9 mouse cellular contexts compared by ENCODE assay signal in the genomic region with DNA sequence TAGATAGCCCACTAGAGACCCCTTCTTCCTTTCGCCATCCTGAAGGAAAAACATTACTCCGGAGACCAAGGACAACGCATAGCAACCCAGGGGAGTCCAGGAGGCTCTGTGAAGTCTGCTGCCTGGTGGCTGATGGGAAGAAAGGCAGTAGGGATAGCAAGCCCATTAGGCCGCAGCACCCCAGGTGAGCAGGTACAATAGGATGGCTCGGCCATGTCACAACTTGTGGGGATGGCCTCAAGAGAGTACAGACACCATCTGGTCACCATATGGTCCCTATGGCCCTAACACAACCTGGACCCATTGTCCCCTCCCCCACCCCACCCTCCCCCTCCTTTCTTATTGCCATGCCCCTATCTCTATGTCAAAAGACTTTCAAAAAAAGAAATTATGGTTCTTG. TPM values are rescaled to one million over a fixed set of nuclear protein-coding genes. Genes with fewer than 3 reads are reported as not detected.
DNase-seq lines count a peak whose midpoint lies in the region; ATAC-seq and TF ChIP-seq lines count a peak whose summit lies in the region.
"Had no signal": no experiment of that assay in that cellular context is flagged by ENCODE, and none has a peak within 500 bp of the region (broad histone marks: within the 10 kb centered on the region; RNA-seq: fewer than 3 reads in every experiment).

No protein-coding gene starts in this region.

- H3K4me2 ChIP-seq in hindbrain, embryonic 13.5 days = peak overlapping the region; percentile 37
- no peak overlapping the region for H3K4me2 ChIP-seq in midbrain, postnatal 0 days (ENCODE audit: low read depth, low read length, poor library complexity, severe bottlenecking)

- TF ChIP-seq CTCF in layer of hippocampus, adult 2 months (conservative IDR thresholded peaks at IDR 0.05) = no peak
- no peak for TF ChIP-seq CTCF in midbrain, postnatal 0 days (IDR thresholded peaks at IDR 0.05)

- H3K27me3 ChIP-seq in hindbrain, embryonic 13.5 days = no peaks in the 10 kb centered on the region
- H3K27me3 ChIP-seq in midbrain, postnatal 0 days (ENCODE audit: insufficient read depth, low read length) = no peaks in the 10 kb centered on the region

- peaks cover 52% of the 10 kb centered on the region for H3K4me1 ChIP-seq in hindbrain, embryonic 13.5 days (replicated peaks)
- peaks cover 12% of the 10 kb centered on the region for H3K4me1 ChIP-seq in midbrain, postnatal 0 days (ENCODE audit: insufficient read depth, low read length)

- peaks cover 45% of the 10 kb centered on the region for H3K36me3 ChIP-seq in hindbrain, embryonic 13.5 days
- peaks cover 38% of the 10 kb centered on the region for H3K36me3 ChIP-seq in midbrain, postnatal 0 days (ENCODE audit: insufficient read depth, low read length)

- peak overlapping the region; percentile 65; the same call in 1 of the 2 replicates for H3K9ac ChIP-seq in hindbrain, embryonic 13.5 days
- no peak overlapping the region for H3K9ac ChIP-seq in midbrain, postnatal 0 days (replicated peaks; ENCODE audit: low read length, poor library complexity, severe bottlenecking)

- peak overlapping the region; percentile 41 for H3K4me3 ChIP-seq in layer of hippocampus, adult 2 months
- no peak overlapping the region; the same call in 1 of the 2 replicates for H3K4me3 ChIP-seq in hindbrain, embryonic 13.5 days
- no peak overlapping the region for H3K4me3 ChIP-seq in midbrain, postnatal 0 days (ENCODE audit: low read depth, low read length)
- H3K4me3 ChIP-seq: erythroblast, embryonic 14.5 days had no signal

- no peak for DNase-seq in layer of hippocampus, adult 2 months (ENCODE audit: low spot score in 2 of 2)
- no peak for DNase-seq in layer of hippocampus, adult 11-12 months (ENCODE audit: low spot score)
- DNase-seq in cerebellum, postnatal 25 days = peak; percentile 79 to 80
- DNase-seq in midbrain, postnatal 0 days (ENCODE audit: low spot score) = peak; percentile 5
- DNase-seq in adrenal gland, adult 8-10 months = no peak
- no peak for DNase-seq in adrenal gland, postnatal 25 days
- no peak for DNase-seq in left cerebral cortex, adult 9 months (ENCODE audit: low spot score in 2 of 2)

- no peak for ATAC-seq in hindbrain, embryonic 13.5 days (ENCODE audit: low FRiP score)
- ATAC-seq in midbrain, postnatal 0 days (ENCODE audit: low FRiP score) = no peak

- WGBS in hindbrain, embryonic 13.5 days = 48% methylated on average over 5 of the region's 5 CpGs
- WGBS in midbrain, postnatal 0 days = 71% methylated on average over 5 of the region's 5 CpGs

- H3K9me3 ChIP-seq in hindbrain, embryonic 13.5 days = no peaks in the 10 kb centered on the region
- no peaks in the 10 kb centered on the region for H3K9me3 ChIP-seq in midbrain, postnatal 0 days (ENCODE audit: low read length)

- peak overlapping the region; percentile 96 for H3K27ac ChIP-seq in layer of hippocampus, adult 2 months
- peak overlapping the region; percentile 90 for H3K27ac ChIP-seq in hindbrain, embryonic 13.5 days
- no peak overlapping the region for H3K27ac ChIP-seq in midbrain, postnatal 0 days (ENCODE audit: low read depth, low read length)

RNA-seq across cellular contexts. Expression of a gene that starts 4.9 kb away (rescaled TPM):
- total RNA-seq in layer of hippocampus, adult 2 months (2021) = 10 to 100 TPM; 32.8 to 34.4 TPM
- 14.3 and 16.0 TPM in 2 replicates for polyA plus RNA-seq in hindbrain, embryonic 13.5 days (2015; fragmentation: Nextera tagmentation; extraction: Ambion mirVana)
- total RNA-seq in midbrain, postnatal 0 days (2014; rRNA removed) = 11.7 and 27.5 TPM in 2 replicates
- polyA plus RNA-seq in midbrain, postnatal 0 days (2015; fragmentation: Nextera tagmentation; extraction: Ambion mirVana) = 6.8 and 7.6 TPM in 2 replicates
- total RNA-seq in adrenal gland, adult 8-10 months (2022) = 10 to 100 TPM; 74.0 to 91.9 (median 85.8) TPM
- total RNA-seq in adrenal gland, postnatal 25 days (2021) = 89.6 and 114 TPM in 2 replicates

RNA-seq across cellular contexts. Expression of a gene that starts 8.6 kb away (rescaled TPM):
- total RNA-seq in layer of hippocampus, adult 2 months (2021) = under 1 TPM; 0.15 to 0.34 TPM
- polyA plus RNA-seq in hindbrain, embryonic 13.5 days (2015; fragmentation: Nextera tagmentation; extraction: Ambion mirVana) = 0.12 and 0.21 TPM in 2 replicates
- total RNA-seq in midbrain, postnatal 0 days (2014; rRNA removed) = 0.22 and 0.24 TPM in 2 replicates
- polyA plus RNA-seq in midbrain, postnatal 0 days (2015; fragmentation: Nextera tagmentation; extraction: Ambion mirVana) = 0.10 and 0.20 TPM in 2 replicates
- under 1 TPM in 3 of 4 experiments, not detected in 1; 0.15 to 0.19 (median 0.17) TPM for total RNA-seq in adrenal gland, adult 8-10 months (2022)
- 0.36 TPM in 1 of 2 replicates, not detected in the other for total RNA-seq in adrenal gland, postnatal 25 days (2021)
- polyA plus RNA-seq: erythroblast, embryonic 14.5 days had no signal

RNA-seq across cellular contexts. Expression of a gene that starts 11.9 kb away (rescaled TPM):
- total RNA-seq in layer of hippocampus, adult 2 months (2021) = 100 to 1,000 TPM; 160 to 176 TPM
- 339 and 341 TPM in 2 replicates for polyA plus RNA-seq in hindbrain, embryonic 13.5 days (2015; fragmentation: Nextera tagmentation; extraction: Ambion mirVana)
- 76.1 and 88.4 TPM in 2 replicates for total RNA-seq in midbrain, postnatal 0 days (2014; rRNA removed)
- polyA plus RNA-seq in midbrain, postnatal 0 days (2015; fragmentation: Nextera tagmentation; extraction: Ambion mirVana) = 280 and 290 TPM in 2 replicates
- total RNA-seq in adrenal gland, adult 8-10 months (2022) = 100 to 1,000 TPM; 151 to 166 (median 154) TPM
- total RNA-seq in adrenal gland, postnatal 25 days (2021) = 150 and 151 TPM in 2 replicates

RNA-seq across cellular contexts. Expression of a gene that starts 12.0 kb away (rescaled TPM):
- total RNA-seq in layer of hippocampus, adult 2 months (2021) = 10 to 100 TPM; 33.5 to 36.1 TPM
- 37.4 and 38.3 TPM in 2 replicates for polyA plus RNA-seq in hindbrain, embryonic 13.5 days (2015; fragmentation: Nextera tagmentation; extraction: Ambion mirVana)
- total RNA-seq in midbrain, postnatal 0 days (2014; rRNA removed) = 34.5 and 46.9 TPM in 2 replicates
- polyA plus RNA-seq in midbrain, postnatal 0 days (2015; fragmentation: Nextera tagmentation; extraction: Ambion mirVana) = 27.5 and 27.9 TPM in 2 replicates
- total RNA-seq in adrenal gland, adult 8-10 months (2022) = 10 to 100 TPM; 42.3 to 82.3 (median 59.1) TPM
- 52.5 and 72.1 TPM in 2 replicates for total RNA-seq in adrenal gland, postnatal 25 days (2021)

RNA-seq across cellular contexts. Expression of a gene that starts 33.8 kb away (rescaled TPM):
- not detected for total RNA-seq in layer of hippocampus, adult 2 months (2021)
- polyA plus RNA-seq in hindbrain, embryonic 13.5 days (2015; fragmentation: Nextera tagmentation; extraction: Ambion mirVana) = not detected in 2 replicates
- 1.3 TPM in 1 of 2 replicates, not detected in the other for total RNA-seq in midbrain, postnatal 0 days (2014; rRNA removed)
- not detected in 2 replicates for polyA plus RNA-seq in midbrain, postnatal 0 days (2015; fragmentation: Nextera tagmentation; extraction: Ambion mirVana)
- not detected for total RNA-seq in adrenal gland, adult 8-10 months (2022)
- total RNA-seq in adrenal gland, postnatal 25 days (2021) = not detected in 2 replicates
- polyA plus RNA-seq: erythroblast, embryonic 14.5 days had no signal

Comparison
In these comparisons a context has a peak if more than half of its experiments do, and no peak if none do; other contexts are left out.
1. DNase-seq: peak in cerebellum, postnatal 25 days (2 of 2) and midbrain, postnatal 0 days (single experiment); none in layer of hippocampus, adult 2 months (0 of 2), layer of hippocampus, adult 11-12 months (single experiment), adrenal gland, adult 8-10 months (single experiment), adrenal gland, postnatal 25 days (single experiment) and left cerebral cortex, adult 9 months (0 of 2).